Mouse (Mus musculus): ENCODE results near the gene Nhlrc1. TPM values are rescaled to one million over a fixed set of nuclear protein-coding genes. Genes with fewer than 3 reads are reported as not detected.

Gene Nhlrc1
- polyA plus RNA-seq, 1 experiment from 2014 or later, result 7.5 TPM

DNA sequence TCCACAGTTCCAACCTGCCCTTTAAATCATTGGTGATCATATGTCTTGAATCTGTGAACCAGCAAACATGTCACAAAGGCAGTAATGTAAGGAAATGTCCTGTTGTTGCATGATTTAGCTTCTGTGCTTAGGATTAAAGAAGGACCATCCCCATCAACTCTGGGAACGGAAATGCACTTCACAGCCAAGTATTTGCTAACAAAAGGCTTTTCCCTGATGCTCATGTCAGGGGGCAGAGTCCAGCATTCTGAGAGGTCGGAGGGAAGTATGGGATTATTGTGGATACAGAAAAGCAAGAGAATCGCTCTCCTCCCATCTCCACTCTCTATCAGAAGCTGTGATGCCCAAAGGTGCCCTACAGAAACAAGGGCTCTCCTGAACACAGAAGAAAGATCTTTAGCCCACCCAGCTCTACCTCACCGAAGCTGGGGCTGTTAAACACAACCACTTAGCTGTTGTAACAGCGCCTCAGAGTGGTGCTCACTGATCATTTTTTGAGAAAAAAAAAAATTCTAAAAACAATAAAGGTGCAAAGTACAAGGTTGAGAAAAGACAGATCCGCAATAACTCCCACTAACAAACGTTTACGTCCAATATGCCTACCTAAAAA is 27.5 kb upstream of the Nhlrc1 start:
- no peaks in the 10 kb centered on the region for H3K27me3 ChIP-seq
- H3K4me3 ChIP-seq, result peak overlapping the region; percentile 77
- H3K27ac ChIP-seq (replicated peaks), result peak overlapping the region; percentile 22; the same call in 1 of the 2 replicates
- H3K36me3 ChIP-seq, result peaks cover 3% of the 10 kb centered on the region; the same call in 1 of the 2 replicates
- H3K4me1 ChIP-seq, result peaks cover 14% of the 10 kb centered on the region
- no peak for ATAC-seq (ENCODE audit: low FRiP score, low read depth)
- H3K9me3 ChIP-seq, result no peaks in the 10 kb centered on the region
- H3K4me2 ChIP-seq (replicated peaks), result peak overlapping the region; percentile 93
- peak overlapping the region; percentile 7; the same call in 1 of the 2 replicates for H3K9ac ChIP-seq (replicated peaks)
- 52% methylated on average over 8 of the region's 8 CpGs for WGBS

- Histone ChIP-seq H3K9ac (replicated peaks) (no peak overlapping the region), H3K4me1 (peaks cover 14% of the 10 kb centered on the region), H3K9me3 (no peaks in the 10 kb centered on the region), H3K27me3 (no peaks in the 10 kb centered on the region), H3K4me2 (replicated peaks) (no peak overlapping the region), H3K27ac (replicated peaks) (no peak overlapping the region), H3K4me3 (no peak overlapping the region), H3K36me3 (peaks cover 3% of the 10 kb centered on the region; the same call in 1 of the 2 replicates)
- 93% methylated on average over 5 of the region's 5 CpGs for WGBS
- ATAC-seq (ENCODE audit: low FRiP score, low read depth), result no peak
Observed at GRCm38 (mm10) chr13:47040061-47040460, 25.4 kb upstream of the Nhlrc1 start.

DNA sequence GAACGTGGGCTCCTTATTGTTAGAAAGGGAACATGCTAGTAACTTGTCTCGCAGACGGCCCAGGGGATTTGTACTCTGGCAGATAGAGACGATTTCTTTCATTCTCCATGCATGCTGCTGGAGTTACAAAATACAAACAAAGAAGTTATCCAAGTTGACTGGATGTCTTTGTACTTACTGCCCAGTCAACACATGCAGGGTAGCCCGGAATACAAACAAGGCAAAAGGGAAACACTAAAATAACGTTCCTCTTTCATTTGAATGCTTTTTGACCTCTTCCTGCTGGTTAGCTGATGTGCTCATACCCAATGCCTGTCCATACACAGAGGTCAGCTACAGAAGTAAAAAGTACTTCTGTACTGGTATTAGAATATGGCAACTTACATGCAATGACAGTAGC is 23.3 kb upstream of the Nhlrc1 start:
- no peak overlapping the region for H3K4me2 ChIP-seq (replicated peaks)
- 81% methylated on average over 6 of the region's 6 CpGs for WGBS
- H3K9me3 ChIP-seq, result no peaks in the 10 kb centered on the region
- H3K9ac ChIP-seq (replicated peaks), result no peak overlapping the region
- no peak for ATAC-seq (ENCODE audit: low FRiP score, low read depth)
- peaks cover 8% of the 10 kb centered on the region for H3K36me3 ChIP-seq
- peaks cover 4% of the 10 kb centered on the region; the same call in 1 of the 2 replicates for H3K4me1 ChIP-seq
- no peaks in the 10 kb centered on the region for H3K27me3 ChIP-seq
- no peak overlapping the region for H3K4me3 ChIP-seq
- no peak overlapping the region for H3K27ac ChIP-seq (replicated peaks)

- Histone ChIP-seq H3K9me3 (no peaks in the 10 kb centered on the region), H3K27me3 (no peaks in the 10 kb centered on the region), H3K36me3 (peaks cover 21% of the 10 kb centered on the region), H3K4me1 (no peaks in the 10 kb centered on the region), H3K9ac (replicated peaks) (no peak overlapping the region), H3K4me2 (replicated peaks) (no peak overlapping the region), H3K4me3 (no peak overlapping the region), H3K27ac (replicated peaks) (no peak overlapping the region)
- WGBS, result 90% methylated on average over 4 of the region's 4 CpGs
- ATAC-seq (ENCODE audit: low FRiP score, low read depth), result no peak
Observed at GRCm38 (mm10) chr13:47033602-47034001, 19.0 kb upstream of the Nhlrc1 start.

DNA sequence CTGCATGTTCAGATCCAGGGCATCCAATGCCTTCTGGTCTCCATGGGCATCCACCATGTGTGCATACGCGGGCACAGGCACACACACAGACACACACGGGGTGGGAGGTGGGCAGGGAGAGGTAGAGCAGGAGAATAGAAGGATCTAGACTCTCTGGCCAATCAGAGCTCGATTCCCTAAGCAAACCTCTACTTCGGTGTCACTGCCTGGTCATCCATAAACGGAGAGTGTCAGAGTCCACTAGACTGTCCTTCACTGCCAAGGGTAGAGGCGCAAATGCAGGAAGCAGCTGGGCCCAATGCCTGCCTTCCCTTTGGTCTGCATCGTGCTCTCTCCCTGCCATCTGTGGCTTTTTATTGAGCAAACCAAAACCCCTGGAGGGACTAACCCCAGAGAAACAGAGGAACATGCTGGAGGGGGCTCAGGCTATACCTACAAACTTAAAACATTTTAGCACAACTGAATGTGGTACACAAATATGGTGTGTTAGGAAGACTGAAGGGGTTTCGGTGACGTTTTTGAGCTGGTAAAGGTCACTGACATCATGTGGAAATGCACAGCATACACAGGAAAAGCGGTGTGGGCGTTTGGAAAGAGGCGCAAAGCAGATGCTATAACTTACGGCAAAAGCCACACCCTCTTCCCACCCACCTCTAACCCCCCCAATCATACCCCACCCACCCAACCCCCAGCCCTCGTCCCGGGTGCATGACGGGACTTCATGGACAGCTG is 15.9 kb upstream of the Nhlrc1 start:
- H3K4me2 ChIP-seq (replicated peaks), result no peak overlapping the region
- H3K9me3 ChIP-seq, result no peaks in the 10 kb centered on the region
- H3K4me1 ChIP-seq, result no peaks in the 10 kb centered on the region
- no peak overlapping the region for H3K9ac ChIP-seq (replicated peaks)
- 92% methylated on average over 17 of the region's 17 CpGs for WGBS
- H3K4me3 ChIP-seq, result no peak overlapping the region
- ATAC-seq (ENCODE audit: low FRiP score, low read depth), result no peak
- H3K27me3 ChIP-seq, result no peaks in the 10 kb centered on the region
- no peak overlapping the region for H3K27ac ChIP-seq (replicated peaks)
- peaks cover 29% of the 10 kb centered on the region for H3K36me3 ChIP-seq

- no peak overlapping the region for H3K4me2 ChIP-seq (replicated peaks)
- no peaks in the 10 kb centered on the region for H3K27me3 ChIP-seq
- peaks cover 10% of the 10 kb centered on the region; the same call in 1 of the 2 replicates for H3K36me3 ChIP-seq
- no peak for ATAC-seq (ENCODE audit: low FRiP score, low read depth)
- no peak overlapping the region for H3K27ac ChIP-seq (replicated peaks)
- no peaks in the 10 kb centered on the region for H3K9me3 ChIP-seq
- H3K9ac ChIP-seq (replicated peaks), result no peak overlapping the region
- WGBS, result 80% methylated on average over 7 of the region's 7 CpGs
- H3K4me1 ChIP-seq, result no peaks in the 10 kb centered on the region
- no peak overlapping the region for H3K4me3 ChIP-seq
Observed at GRCm38 (mm10) chr13:47020798-47021197, 6.1 kb upstream of the Nhlrc1 start.

GRCm38 (mm10) chr13:47019774-47020173 is 5.1 kb upstream of the Nhlrc1 start:
- Histone ChIP-seq H3K4me1 (0 out of 2 replicates have a peak, but pooled peaks cover 3% of the 10 kb centered on the region), H3K4me3 (no peak overlapping the region), H3K27me3 (peaks cover 8% of the 10 kb centered on the region; the same call in 1 of the 2 replicates), H3K9ac (replicated peaks) (no peak overlapping the region), H3K36me3 (peaks cover 4% of the 10 kb centered on the region; the same call in 1 of the 2 replicates), H3K27ac (replicated peaks) (no peak overlapping the region), H3K9me3 (no peaks in the 10 kb centered on the region), H3K4me2 (replicated peaks) (no peak overlapping the region)
- ATAC-seq (ENCODE audit: low FRiP score, low read depth), result no peak
- WGBS, result 87% methylated on average over 7 of the region's 7 CpGs

DNA sequence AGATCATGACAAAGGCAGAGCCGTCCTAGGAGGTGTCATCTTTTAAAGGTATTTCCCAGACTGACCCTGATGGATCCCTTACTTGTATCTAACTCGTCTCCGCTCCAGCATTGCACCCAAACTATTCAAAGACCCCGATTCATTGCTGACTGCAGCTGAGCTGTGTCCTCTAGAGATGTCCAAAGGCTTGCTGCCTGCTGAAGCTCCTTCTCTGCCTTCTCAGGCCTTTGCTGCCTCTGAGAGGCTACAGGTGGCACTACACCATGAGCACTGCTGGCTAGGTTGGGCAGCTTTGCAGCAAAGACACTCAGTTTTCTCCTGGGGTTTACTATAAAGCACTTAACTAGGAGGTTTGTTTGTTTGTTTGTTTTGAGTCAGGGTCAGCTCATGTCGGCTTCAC is 2.6 kb upstream of the Nhlrc1 start:
- Histone ChIP-seq H3K27ac (replicated peaks) (no peak overlapping the region), H3K4me1 (peaks cover 13% of the 10 kb centered on the region; the same call in 1 of the 2 replicates), H3K4me3 (no peak overlapping the region), H3K4me2 (replicated peaks) (no peak overlapping the region), H3K27me3 (peaks cover 29% of the 10 kb centered on the region), H3K36me3 (no peaks in the 10 kb centered on the region), H3K9me3 (no peaks in the 10 kb centered on the region), H3K9ac (replicated peaks) (no peak overlapping the region)
- ATAC-seq (ENCODE audit: low FRiP score, low read depth), result no peak
- WGBS, result 50% methylated on average over 5 of the region's 5 CpGs

GRCm38 (mm10) chr13:47015195-47015501 is 498 bp upstream of the Nhlrc1 start:
- ATAC-seq (ENCODE audit: low FRiP score, low read depth), result no peak
- Histone ChIP-seq H3K36me3 (no peaks in the 10 kb centered on the region), H3K27ac (replicated peaks) (no peak overlapping the region), H3K4me1 (peaks cover 16% of the 10 kb centered on the region; the same call in 1 of the 2 replicates), H3K9me3 (peaks cover 15% of the 10 kb centered on the region), H3K27me3 (peaks cover 29% of the 10 kb centered on the region), H3K4me3 (peak overlapping the region; percentile 62; the same call in 1 of the 2 replicates), H3K4me2 (replicated peaks) (peak overlapping the region; percentile 72), H3K9ac (replicated peaks) (peak overlapping the region; percentile 50; the same call in 1 of the 2 replicates)
- 75% methylated on average over 5 of the region's 5 CpGs for WGBS

DNA sequence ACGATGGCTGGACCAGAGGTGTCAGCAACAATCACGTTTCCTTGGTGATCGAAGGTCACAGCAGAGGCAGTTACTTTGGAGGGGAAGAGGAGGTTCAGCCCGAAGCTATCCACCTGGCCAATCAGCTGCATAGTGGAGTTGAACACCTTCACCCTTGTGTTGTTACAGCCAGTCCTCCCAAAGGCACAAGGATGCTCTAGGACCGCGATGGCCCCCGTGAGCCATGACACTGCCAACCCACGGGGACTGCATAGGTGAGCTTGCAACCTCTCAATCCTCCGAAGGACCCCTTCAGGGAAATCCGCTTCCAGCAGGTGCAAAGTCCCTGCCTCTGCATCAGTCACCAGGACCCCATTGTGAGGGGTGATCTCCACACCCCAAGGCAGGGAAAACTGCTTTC is 910 bp downstream of the Nhlrc1 start:
- H3K4me2 ChIP-seq (replicated peaks), result peak overlapping the region; percentile 72
- no peak overlapping the region for H3K27ac ChIP-seq (replicated peaks)
- peak overlapping the region; percentile 50; the same call in 1 of the 2 replicates for H3K9ac ChIP-seq (replicated peaks)
- ATAC-seq (ENCODE audit: low FRiP score, low read depth), result no peak; the same call in 1 of the 2 replicates
- WGBS, result 65% methylated on average over 10 of the region's 10 CpGs
- H3K36me3 ChIP-seq, result no peaks in the 10 kb centered on the region
- peaks cover 29% of the 10 kb centered on the region for H3K27me3 ChIP-seq
- H3K4me1 ChIP-seq, result peaks cover 16% of the 10 kb centered on the region; the same call in 1 of the 2 replicates
- peak overlapping the region; percentile 62 for H3K4me3 ChIP-seq
- peaks cover 23% of the 10 kb centered on the region for H3K9me3 ChIP-seq

DNA sequence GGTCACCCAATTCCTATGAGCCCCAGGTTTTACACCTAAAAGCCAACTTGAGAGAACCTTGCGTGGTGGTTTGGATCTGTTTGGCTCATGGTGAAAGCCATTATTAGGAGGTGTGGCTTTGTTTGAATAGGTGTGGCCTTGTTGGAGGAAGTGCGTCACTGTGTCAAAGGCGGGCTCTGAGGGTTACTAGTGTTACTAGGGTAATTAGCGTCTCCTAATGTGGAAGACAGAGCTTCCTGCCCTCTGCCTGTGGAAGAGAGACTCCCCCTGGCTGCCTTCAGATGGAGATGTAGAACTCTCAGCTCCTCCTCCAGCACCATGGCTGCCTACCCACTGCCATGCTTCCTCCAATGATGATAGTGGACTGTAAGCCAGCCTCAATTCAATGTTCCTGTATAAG is 13.1 kb downstream of the Nhlrc1 start:
- H3K4me1 ChIP-seq, result no peaks in the 10 kb centered on the region
- no peaks in the 10 kb centered on the region for H3K9me3 ChIP-seq
- no peak overlapping the region for H3K27ac ChIP-seq (replicated peaks)
- WGBS, result 94% methylated on average over 4 of the region's 4 CpGs
- no peaks in the 10 kb centered on the region for H3K27me3 ChIP-seq
- no peak overlapping the region for H3K4me3 ChIP-seq
- H3K4me2 ChIP-seq (replicated peaks), result no peak overlapping the region
- ATAC-seq (ENCODE audit: low FRiP score, low read depth), result no peak
- no peak overlapping the region for H3K9ac ChIP-seq (replicated peaks)
- H3K36me3 ChIP-seq, result no peaks in the 10 kb centered on the region

GRCm38 (mm10) chr13:46999498-46999897 is 15.2 kb downstream of the Nhlrc1 start:
- Histone ChIP-seq H3K4me2 (replicated peaks) (no peak overlapping the region), H3K9ac (replicated peaks) (no peak overlapping the region), H3K36me3 (no peaks in the 10 kb centered on the region), H3K4me3 (no peak overlapping the region), H3K27me3 (no peaks in the 10 kb centered on the region), H3K4me1 (no peaks in the 10 kb centered on the region), H3K9me3 (no peaks in the 10 kb centered on the region), H3K27ac (replicated peaks) (no peak overlapping the region)
- ATAC-seq (ENCODE audit: low FRiP score, low read depth), result no peak
- WGBS, result 57% methylated on average over 5 of the region's 5 CpGs
